Mouse (Mus musculus): ENCODE measurements at regions not wholly inside any gene's neighbourhood (a gene's known extent, or its start where the extent isn't known, plus 50 kb on each side); places are given as distances from the start of the nearest gene placed in this dataset.

DNA sequence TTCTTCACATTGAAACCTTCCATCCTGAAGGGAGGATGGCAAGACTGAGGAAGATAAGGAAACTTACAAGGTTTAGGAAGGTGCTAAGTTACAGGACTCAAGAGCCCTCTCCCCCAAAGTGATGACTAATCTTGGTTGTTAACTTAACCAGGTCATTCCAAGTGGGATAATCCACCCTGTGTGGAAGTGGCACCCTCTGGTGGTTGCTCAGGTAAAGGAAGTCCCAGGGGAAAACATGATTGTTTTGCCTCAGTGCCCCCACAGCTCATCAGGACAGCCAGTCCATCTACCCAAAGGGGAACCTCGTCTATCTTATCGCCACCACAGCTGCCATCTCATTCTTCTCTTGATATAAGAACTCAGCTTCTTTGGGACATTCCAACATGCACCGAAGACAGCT lies 244.6 kb upstream of the Npvf start:
- no peak for TF ChIP-seq POLR2A (IDR thresholded peaks at IDR 0.05; ENCODE audit: low read depth, low read length)
- TF ChIP-seq CTCF (IDR thresholded peaks at IDR 0.05; ENCODE audit: extremely low read depth, insufficient read length, insufficient replicate concordance, low read depth, low read length): no peak

Data from small intestine, adult 2 months (tissue).